Mouse (Mus musculus) heart, postnatal 0 days (tissue): ENCODE measurements at regions not wholly inside any gene's neighbourhood (a gene's known extent, or its start where the extent isn't known, plus 50 kb on each side); places are given as distances from the start of the nearest gene placed in this dataset.

Experiments
- CTCF ChIP-seq: IDR thresholded peaks from 2 replicates; pipeline ENCODE4 v1.5.1; 2016; ENCODE audit warnings: antibody characterized with exemption, control low read depth, low read depth
- EP300 ChIP-seq: IDR thresholded peaks from 2 replicates; pipeline ENCODE4 v1.6.1; 2016; ENCODE audit warnings: antibody characterized with exemption, low read depth

GRCm38 (mm10) chr7:135790167-135790566, 74.0 kb upstream of the Mki67 start:
- TF ChIP-seq CTCF (no peak), EP300 (no peak)
